Mouse (Mus musculus) right cerebral cortex, adult 2 months (tissue): Measurements from ENCODE around the gene Tnpo1.
A peak's percentile ranks its signal among the peaks of the same experiment; 100 is the strongest.
"Not testable (repeated sequence)": the region's sequence is repeated elsewhere in the genome, so short reads cannot be mapped to it uniquely, and the experiment has no call there.

Experiments
- DNase-seq, 2 experiments: peaks; one replicate each; pipeline ENCODE4 v3.0.0; 2021 to 2022; ENCODE audit warnings: low spot score in 2 of 2

Gene Tnpo1

DNA sequence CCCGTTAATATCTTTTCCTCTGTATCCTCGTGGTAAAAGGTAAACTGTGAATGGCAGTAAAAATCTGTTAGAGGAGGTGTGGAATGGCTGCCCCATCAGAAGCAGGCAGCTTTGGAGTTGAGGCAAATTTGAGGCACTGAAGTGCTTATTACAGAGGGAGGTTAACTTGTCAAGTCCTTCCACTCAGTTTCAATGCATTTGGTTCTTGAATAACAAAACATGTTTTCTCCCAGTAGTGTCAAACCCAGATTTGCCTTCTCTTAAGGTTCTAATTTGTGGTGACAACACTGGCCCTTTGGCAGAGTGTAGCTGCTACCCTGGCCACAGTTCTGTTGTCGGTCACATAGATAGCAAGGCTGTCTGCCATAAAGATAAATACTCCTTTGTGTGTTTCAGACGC lies 108.4 kb downstream of the Tnpo1 start:
- DNase-seq, result no peak

DNA sequence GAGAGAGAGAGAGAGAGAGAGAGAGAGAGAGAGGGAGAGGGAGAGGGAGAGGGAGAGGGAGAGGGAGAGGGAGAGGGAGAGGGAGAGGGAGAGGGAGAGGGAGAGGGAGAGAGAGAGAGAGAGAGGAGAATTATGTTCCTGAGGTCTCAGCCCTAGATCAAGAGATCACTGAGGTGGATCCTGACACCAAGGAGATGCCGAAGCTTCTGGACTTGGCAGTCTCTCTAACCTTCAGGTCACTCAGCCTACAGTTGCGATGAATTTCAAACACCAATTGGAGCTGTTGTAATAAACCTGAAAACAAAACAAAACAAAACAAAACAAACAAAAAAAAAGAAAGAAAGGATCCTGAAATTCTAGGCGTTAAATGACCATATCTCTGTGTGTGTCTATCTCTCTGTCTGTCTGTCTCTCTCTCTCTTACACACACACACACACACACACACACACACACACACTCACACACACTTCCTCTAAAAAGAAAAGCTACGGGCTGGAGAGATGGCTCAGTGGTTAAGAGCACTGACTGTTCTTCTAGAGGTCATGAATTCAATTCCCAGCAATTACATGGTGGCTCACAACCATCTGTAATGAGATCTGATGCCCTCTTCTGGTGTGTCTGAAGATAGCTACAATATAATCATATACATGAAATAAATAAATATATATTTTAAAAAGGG lies 109.1 kb downstream of the Tnpo1 start:
- not testable (repeated sequence) for DNase-seq

DNA sequence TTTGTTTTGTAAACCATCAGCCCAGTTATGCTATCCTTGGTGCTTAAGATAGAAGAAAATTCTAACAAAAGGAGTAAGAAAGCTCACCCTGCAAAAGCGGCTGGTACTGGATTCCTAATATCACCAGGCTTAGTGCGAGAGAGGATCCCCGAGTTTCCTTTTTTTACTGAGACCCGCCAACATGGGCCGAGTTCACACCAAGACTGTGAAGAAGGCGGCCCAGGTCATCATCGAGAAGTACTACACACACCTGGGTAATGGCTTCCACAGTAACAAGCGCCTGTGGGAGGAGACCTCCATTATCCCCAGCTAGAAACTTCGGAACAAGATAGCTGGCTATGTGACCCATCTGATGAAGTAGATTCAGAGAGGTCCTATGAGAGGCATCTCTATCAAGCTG lies 109.6 kb downstream of the Tnpo1 start:
- no peak for DNase-seq

DNA sequence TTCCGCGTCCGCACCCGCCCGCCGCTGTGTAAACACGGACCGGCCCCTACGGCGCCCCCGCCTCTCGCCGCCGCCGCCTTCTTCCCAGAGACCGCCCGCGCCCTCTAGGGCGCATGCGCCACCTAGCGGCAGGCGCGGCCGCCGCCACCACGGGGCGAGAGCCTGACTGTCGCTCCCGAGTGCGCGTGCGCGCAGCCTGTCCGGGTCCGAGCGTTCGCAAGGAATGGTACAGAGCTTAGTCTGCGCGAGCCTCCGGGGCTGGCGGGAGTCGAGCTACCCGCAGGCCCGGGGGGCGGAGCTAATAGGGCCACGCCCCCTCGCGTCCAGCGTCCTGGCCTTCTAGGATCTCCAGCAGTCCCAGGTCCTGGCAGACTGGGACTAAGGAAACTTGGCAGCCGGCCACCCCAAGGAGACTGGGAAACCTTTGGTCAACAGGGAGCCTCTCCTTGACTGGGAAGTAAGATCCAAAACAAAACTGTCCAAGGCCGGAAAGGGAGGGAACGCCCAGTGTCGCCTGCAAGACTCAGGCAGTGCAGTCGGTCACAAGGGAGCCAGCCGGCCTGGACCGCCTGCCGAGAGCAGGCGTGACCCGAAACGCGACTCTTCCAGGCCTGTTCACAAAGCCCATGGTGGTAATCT lies 110.9 kb downstream of the Tnpo1 start, which contains the start of gene Fcho2:
TSS of gene Fcho2 (minus strand) at position 303 of the 639 bp plus-strand sequence.
- peak; percentile 93 to 95 for DNase-seq

DNA sequence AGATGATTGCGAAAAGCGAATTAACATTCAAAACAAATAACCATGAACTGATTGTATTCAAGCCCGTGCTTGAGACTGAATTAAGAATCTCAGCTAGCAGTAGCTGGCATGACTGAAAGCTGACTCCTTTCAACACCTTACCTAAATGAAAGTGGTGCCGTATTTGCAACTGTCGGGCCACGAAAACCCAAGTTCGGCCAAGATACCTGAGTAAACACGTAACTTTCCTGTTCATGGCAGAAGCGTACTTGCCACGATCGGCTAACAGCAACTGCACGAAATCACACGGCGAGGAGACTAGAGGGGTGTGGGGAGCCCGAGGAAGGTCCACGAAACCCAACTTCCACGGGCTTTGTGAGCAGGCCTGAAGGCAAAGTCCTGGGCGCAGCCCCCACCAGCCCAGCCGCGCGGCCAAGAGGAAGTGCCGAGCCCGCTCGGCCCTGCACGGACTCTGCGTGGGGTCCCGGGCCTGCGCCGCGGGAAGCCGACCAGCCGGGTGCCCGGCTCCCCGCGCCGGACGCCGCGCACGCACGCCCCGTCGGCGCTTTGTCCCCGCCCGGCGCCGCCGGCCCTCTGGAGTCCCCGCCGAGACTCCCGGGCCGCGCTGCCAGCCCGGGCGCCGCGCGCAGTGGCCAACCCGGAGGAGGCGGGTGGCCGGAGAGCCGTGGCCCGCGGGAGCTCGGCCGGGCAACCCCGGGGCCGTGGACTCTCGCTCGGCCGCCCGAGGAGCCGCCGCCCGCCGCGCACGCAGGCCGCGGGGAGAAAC lies 111.7 kb downstream of the Tnpo1 start:
- peak; percentile 43 to 52 for DNase-seq

DNA sequence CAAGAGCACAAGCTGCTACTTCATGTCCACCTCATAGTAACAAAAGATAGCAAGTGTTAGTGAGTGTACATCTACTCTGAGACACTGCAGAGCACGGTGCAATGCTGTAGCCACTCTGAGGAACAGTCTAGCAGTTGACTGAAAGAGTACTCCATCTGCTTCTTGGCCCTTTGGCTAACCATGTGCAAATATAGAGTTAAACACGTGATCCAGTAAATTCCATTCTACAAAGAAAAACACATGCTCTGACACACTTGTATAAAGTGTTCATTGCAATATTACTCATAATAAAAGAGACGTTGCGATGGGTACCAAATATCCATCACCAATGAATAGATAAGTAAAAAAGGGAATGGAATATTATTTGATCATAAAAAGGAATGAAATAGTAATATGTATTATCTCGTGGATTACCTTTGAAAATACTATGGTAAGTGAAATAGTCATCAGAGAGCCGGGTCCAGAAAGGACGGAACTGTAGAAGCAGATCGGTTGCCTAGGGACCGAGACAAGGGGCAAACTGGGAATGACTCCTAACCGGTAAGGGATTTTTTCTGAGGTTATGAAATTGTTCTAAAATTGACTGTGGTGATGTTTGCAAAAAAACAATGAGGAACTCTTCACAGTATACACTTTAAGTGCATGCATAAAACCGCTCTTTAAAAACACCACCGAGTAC lies 112.4 kb downstream of the Tnpo1 start:
- DNase-seq, result no peak

DNA sequence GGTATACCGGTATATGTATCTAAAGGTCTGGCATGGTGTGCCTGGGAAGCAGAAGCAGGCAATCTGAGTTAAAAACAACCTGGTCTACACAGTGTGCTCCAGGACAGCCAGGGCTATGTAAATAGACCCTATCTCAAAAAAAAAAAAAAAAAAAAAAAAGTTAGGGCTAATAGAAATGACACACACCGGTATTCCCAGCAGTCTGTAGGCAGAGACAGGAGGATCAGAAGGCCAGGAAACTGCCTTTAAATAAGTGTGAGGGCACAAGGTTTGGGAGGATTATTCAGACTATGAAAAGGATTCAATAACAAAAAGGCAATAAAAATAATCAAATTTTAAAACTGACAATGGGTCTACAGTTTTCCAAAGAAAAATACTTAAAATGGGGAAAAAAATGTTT lies 113.0 kb downstream of the Tnpo1 start:
- DNase-seq, result no peak

DNA sequence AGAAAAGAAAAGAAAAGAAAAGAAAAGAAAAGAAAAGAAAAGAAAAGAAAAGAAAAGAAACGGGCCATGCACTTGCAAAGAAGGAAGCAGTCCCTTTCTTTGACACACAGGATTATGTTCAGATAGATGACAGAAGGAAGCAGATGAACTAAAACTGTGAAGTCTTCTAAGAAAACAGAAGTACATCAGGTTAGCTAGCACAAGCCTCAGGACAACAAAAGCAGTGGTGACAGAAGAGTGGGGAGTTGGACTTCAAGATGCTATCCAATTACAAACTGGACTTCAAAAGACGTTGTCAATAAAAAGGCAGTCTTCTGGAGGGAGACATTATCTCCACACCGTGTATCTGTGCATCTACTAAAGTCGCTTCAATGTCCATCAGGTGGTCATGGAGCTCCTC lies 113.9 kb downstream of the Tnpo1 start:
- DNase-seq, result no peak

DNA sequence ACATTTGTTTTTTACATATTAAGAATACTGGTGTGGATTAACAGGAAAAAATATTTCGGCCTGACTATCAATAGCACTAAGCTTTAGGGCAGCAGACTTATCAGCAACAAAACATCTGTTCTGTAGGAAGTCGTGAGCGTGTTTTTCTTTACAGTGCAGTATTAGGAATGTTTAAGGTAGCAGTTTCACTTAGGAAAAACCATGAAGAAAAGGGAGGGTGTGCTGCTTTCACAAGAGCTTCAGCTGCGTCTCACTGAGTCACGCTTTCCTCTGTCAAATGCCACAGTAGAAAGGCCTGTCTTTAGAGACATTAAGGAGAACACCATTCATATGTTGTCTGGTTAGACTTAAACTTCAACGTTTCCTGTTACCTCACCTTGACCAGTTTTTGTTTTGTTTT lies 116.0 kb downstream of the Tnpo1 start:
- peak in 1 of 2 experiments; percentile 26 for DNase-seq

DNA sequence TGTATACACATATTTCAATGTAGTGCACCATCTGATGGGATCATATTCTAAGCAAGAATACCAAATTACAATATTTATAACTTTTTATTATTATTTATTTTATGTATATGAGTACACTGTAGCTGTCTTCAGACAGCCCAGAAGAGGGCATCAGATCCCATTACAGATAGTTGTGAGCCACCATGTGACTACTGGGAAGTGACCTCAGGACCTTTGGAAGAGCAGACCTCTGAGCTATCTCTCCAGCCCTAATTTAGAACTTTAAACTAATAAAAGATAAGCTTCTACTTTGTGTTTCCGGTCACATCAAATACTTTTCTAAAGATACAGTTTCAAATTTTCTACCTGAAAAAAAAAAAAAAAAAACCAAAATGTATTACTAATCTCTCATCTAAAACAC lies 117.1 kb downstream of the Tnpo1 start:
- no peak for DNase-seq

DNA sequence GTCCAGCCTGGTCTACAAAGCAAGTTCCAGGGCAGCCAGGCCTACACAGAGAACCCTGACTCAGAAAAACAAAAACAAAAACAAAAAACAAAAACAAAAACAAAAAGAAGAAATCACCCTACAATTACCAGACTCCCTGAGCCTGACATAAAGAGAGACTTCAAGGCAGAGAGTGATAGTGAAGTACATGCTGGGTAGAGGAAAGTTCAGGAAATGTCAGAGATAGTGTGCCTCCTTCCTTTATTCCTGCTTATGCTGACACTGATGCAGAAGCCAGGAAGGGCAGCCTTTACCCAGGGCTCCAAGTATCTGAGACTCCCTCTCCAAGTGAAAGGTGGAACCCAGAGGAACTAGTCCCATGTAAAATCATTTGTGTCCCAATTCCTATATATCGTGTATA lies 121.7 kb downstream of the Tnpo1 start:
- DNase-seq, result no peak

DNA sequence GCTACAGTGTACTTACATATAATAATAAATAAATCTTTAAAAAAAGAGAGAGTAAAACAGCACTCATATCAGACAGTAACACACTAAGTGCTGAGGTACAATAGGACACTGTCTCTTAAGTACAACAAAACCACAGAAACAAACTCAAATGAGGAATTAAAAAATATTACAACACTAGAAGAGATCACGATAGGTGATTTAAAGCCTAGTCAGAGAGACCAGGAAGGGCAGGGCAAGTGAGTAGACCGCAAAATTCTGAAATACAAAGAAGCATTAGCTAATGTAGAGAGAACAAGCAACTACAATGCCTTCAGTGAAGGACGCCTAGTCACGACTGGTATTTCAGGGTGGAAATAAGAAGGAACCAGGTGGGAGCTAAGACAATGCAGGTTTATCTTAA lies 122.5 kb downstream of the Tnpo1 start:
- DNase-seq, result no peak

DNA sequence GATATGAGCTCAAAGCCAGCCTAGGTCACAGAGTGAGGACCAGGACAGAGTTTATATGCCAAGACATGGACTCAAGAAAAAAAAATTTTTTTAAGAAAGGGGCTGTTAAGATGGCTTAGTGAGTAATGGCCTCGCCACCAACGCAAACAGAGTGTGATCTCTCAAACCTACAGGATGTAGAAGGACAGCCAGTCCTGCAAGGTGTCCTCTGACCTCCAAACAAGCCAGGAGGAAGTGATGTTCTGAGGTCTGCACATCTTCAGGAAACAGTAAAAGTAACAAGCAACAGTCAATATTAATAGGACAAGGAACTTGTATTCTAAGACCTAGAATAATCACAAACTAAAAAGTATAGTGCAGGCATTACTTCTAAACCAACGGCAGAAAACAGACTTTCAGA lies 123.2 kb downstream of the Tnpo1 start:
- no peak for DNase-seq

DNA sequence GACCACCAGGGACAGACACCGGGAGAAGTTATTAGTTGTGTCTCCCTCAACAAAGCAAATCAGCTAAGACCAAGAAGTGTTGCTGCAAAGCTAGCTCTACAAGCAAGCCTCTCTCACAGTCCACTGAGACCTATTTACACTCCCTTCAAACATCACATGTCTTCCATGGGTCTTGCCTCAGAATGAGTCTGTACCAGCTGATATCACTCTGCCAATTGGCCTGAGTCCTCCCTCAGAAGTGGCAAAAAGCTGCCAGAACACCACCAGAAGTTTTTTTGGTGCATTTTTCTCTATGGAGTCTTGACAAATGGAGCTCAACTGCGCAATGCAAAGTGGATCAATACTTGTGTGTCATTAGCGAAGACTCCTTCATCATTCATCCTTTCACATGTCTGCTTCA lies 130.7 kb downstream of the Tnpo1 start:
- no peak for DNase-seq

DNA sequence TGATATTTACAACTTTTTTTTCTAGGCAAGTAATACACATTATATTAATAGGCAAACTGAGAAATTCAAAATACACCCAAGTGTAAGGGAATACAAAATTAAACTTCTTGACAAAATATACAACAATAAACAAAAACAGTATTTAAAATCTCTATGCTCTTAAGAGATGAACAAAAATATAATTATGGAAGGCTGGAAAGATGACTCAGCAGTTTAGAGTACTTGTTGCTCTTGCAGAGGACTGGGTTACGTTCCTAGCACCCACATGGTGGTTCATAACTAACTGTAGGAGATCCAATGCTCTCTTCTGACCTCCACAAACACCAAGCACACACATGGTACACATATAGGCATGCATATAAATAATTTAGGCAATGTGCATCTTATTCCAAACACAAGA lies 133.3 kb downstream of the Tnpo1 start:
- no peak for DNase-seq

DNA sequence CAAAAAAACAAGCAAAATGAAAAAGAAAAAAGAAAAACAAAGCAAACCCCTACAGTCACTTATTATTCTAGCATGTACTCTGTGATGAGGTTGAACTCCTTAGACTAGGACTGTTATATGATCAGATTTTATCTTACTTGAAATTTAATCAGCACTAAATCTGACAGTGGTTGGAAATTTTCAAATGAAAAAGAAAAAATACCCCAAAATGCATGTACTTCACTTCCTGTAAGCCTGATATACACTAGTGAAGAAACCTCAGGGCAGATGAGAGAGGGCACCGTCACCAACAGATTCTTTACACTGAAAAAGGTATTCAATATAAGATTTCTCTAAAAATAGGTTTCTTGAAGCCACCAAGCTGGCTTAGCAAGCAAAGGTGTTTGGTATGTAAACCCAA lies 134.5 kb downstream of the Tnpo1 start:
- DNase-seq, result no peak
